Mouse (Mus musculus) intestine, embryonic 16.5 days (tissue): ENCODE data around the gene Fasn. TPM values are rescaled to one million over a fixed set of nuclear protein-coding genes. Genes with fewer than 3 reads are reported as not detected.

Experiments used
- ATAC-seq: fragments of 200-750 bp; cut with Nextera tagmentation; 2 replicates; pipeline ENCODE4 v1.8.0; 2017; ENCODE audit warnings: moderate TSS enrichment, moderate library complexity
- H3K27ac ChIP-seq: fragments of 300-500 bp; sonication (generic); 2 replicates; pipeline ENCODE4 v1.5.1; 2014; ENCODE audit warnings: mild to moderate bottlenecking, low read length
- H3K27me3 ChIP-seq: fragments of 300-500 bp; sonication (generic); replicated peaks from 2 replicates; pipeline ENCODE4 v1.6.1; 2014; ENCODE audit warnings: low read length, control low read depth, mixed read lengths; ENCODE audit not compliant: control insufficient read depth, insufficient read depth
- H3K36me3 ChIP-seq: fragments of 300-500 bp; sonication (generic); 2 replicates; pipeline ENCODE4 v1.6.1; 2014; ENCODE audit warnings: low read length, control low read depth; ENCODE audit not compliant: control insufficient read depth, insufficient read depth
- H3K4me1 ChIP-seq: fragments of 300-500 bp; sonication (generic); 2 replicates; pipeline ENCODE4 v1.6.1; 2014; ENCODE audit warnings: low read length, control low read depth, mixed read lengths; ENCODE audit not compliant: control insufficient read depth, insufficient read depth
- H3K4me2 ChIP-seq: fragments of 300-500 bp; sonication (generic); 2 replicates; pipeline ENCODE4 v1.6.1; 2014; ENCODE audit warnings: low read depth, low read length, control low read depth
- H3K4me3 ChIP-seq: fragments of 300-500 bp; sonication (generic); 2 replicates; pipeline ENCODE4 v1.5.1; 2014; ENCODE audit warnings: mild to moderate bottlenecking, low read length
- H3K9ac ChIP-seq: fragments of 300-500 bp; sonication (generic); 2 replicates; pipeline ENCODE4 v1.6.1; 2014; ENCODE audit warnings: low read depth, low read length
- H3K9me3 ChIP-seq: fragments of 300-500 bp; sonication (generic); 2 replicates; pipeline ENCODE4 v1.6.1; 2016; ENCODE audit warnings: low read length, control low read depth; ENCODE audit not compliant: control insufficient read depth
- WGBS: fragments of 180-500 bp; shearing (Covaris S2); extraction: QIAGEN DNeasy Blood & Tissue Kit; methylation state at CpG from one replicate; pipeline ENCODE4 v1.1.7; 2014; 5-methylcytosine and 5-hydroxymethylcytosine counted together
- polyA plus RNA-seq: library from polyadenylated mRNA; unstranded; fragments of >200 nt; fragmentation: Nextera tagmentation; extraction: Ambion mirVana; gene quantifications from 2 replicates; pipeline ENCODE4 v1.2.1, GENCODE M21; 2015

Fasn gene
- polyA plus RNA-seq, 1 experiment from 2014 or later = 42.0 TPM

DNA sequence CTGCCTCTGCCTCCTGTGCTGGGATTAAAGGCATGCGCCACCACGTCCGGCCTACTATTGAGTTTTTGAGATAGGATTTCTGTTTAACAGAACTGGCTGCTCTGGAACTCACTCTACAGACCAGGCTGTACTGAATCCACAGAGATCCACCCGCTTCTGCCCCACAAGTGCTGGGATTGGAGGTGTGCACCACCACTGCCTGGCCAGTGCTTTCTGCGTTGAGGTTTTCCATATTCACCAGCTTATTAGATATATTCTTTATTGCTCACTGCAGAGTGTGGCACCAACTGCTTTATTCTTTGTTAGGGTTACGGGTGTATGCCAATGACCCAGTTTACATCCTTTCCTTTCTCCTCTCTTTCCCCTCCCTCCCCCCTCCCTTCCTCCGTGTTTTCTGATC is 20.1 kb downstream of the Fasn start:
- Histone ChIP-seq H3K27me3 (no peaks in the 10 kb centered on the region), H3K4me1 (peaks cover 22% of the 10 kb centered on the region), H3K4me2 (no peak overlapping the region), H3K9ac (no peak overlapping the region), H3K27ac (no peak overlapping the region), H3K36me3 (peaks cover 30% of the 10 kb centered on the region), H3K9me3 (no peaks in the 10 kb centered on the region), H3K4me3 (no peak overlapping the region)
- ATAC-seq = no peak
- WGBS = 80% methylated on average over 7 of the region's 7 CpGs

DNA sequence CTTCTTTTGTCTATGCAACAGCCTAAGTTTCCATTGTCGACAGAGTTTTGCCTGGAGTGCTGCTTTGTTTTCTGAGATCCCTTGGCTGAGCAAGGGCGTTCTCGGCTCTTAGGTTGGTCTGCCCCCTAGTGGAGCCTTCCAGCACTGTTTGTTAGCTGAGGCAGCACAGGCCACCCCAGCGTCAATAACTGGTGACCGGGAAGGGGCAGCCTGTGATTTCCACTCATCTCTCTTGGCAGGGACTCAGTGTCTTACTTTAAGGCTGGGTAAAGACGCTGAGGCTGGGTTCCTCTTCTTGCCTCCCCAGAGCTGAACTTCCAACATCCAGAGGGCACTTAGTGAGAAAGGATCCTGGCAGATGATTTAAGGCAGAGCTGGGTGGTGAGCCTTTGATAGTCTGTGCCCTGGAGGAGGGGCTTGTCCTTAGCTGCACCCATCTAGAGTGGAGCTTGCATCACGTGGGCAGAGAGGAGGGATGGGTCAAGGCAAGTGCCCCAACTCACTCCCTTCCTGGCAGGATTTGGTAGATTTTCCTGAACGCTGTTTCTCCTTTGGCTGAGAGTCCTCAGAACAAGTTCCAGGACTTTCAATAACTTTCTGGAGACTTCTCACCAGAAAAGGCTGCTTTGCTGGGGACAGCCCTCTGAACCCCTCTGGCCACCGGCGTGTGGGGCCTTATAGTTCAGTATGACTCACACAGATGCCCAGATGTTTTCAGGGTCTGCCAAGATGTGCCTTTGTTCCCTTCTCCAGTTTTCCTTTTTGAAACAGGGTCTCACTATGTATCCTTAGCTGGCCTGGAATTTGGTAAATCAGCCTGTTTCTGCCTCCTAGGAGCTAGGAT is 24.1 kb downstream of the Fasn start:
- ATAC-seq = peak; percentile 67
- peaks cover 15% of the 10 kb centered on the region for H3K4me1 ChIP-seq
- no peak overlapping the region; the same call in 1 of the 2 replicates for H3K4me2 ChIP-seq
- H3K36me3 ChIP-seq = no peaks in the 10 kb centered on the region
- 13% methylated on average over 10 of the region's 10 CpGs for WGBS
- no peaks in the 10 kb centered on the region for H3K9me3 ChIP-seq
- no peaks in the 10 kb centered on the region for H3K27me3 ChIP-seq
- peak overlapping the region; percentile 24; the same call in 1 of the 2 replicates for H3K27ac ChIP-seq
- H3K9ac ChIP-seq = peak overlapping the region; percentile 52
- H3K4me3 ChIP-seq = no peak overlapping the region

DNA sequence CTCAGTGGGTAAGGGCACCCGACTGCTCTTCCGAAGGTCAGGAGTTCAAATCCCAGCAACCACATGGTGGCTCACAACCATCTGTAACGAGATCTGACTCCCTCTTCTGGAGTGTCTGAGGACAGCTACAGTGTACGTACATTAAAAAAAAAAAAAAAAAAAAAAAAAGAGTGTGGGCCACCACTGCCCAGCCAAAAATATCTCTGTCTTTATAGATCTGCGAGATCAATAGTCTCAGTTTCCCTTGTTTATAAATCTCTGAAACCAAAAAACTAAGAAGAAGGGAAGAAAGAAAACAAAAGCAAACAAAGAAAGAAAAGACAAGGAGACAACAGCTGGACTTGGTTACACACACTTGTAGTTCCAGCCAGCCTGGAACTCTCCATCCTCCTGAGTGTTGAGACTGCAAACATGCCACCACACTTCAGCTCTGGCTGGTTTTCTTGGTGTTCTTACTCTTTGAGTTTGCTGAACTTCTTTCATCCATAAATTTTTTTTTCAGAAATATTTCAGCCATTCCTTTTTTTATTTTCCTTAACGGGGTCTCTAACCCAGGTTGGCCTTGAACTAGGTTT is 24.9 kb downstream of the Fasn start:
- ATAC-seq = no peak
- H3K9me3 ChIP-seq = no peaks in the 10 kb centered on the region
- H3K4me3 ChIP-seq = no peak overlapping the region
- peaks cover 19% of the 10 kb centered on the region for H3K4me1 ChIP-seq
- no peak overlapping the region for H3K9ac ChIP-seq
- no peak overlapping the region for H3K4me2 ChIP-seq
- H3K27me3 ChIP-seq = no peaks in the 10 kb centered on the region
- peaks cover 4% of the 10 kb centered on the region; the same call in 1 of the 2 replicates for H3K36me3 ChIP-seq
- H3K27ac ChIP-seq = no peak overlapping the region
- 69% methylated on average over 6 of the region's 6 CpGs for WGBS

DNA sequence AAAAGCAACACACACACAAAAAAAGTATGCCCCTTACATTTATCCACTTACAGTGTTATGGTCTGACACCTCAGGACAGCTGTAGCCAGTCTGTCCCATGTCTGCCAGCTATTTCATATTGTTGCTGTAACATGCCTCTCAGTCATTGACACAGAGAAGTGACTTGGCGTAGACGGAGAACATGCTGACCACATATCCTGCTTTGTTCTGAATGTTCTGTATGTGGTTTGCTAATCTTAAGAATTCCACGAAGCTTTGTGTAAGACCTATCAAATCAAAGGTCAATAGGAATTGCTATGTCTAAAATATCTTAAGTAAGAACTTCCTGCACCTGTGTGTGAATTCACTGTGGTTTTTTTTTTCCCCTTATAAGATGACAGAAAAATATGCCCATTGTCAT is 26.1 kb downstream of the Fasn start:
- H3K9me3 ChIP-seq = no peaks in the 10 kb centered on the region

DNA sequence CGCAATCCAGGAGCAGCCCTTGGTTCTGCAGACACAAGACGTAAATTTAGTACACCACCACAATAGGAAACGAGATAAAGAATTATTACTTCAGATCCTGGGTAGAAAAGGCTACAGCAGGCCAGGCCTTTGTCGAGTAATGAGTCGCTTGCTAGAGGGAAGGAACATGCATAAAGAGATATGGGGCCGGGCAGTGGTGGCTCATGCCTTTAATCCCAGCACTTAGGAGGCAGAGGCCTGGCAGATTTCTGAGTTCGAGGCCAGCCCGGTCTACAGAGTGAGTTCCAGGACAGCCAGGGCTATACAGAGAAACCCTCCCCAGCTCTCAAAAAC is 27.8 kb downstream of the Fasn start:
- peak overlapping the region; percentile 97 for H3K9ac ChIP-seq

More for the DNA sequence above, 26.1 kb downstream of the Fasn start:
- Histone ChIP-seq H3K4me3 (no peak overlapping the region), H3K4me1 (peaks cover 19% of the 10 kb centered on the region), H3K27me3 (no peaks in the 10 kb centered on the region), H3K27ac (no peak overlapping the region), H3K36me3 (peaks cover 4% of the 10 kb centered on the region; the same call in 1 of the 2 replicates), H3K9ac (no peak overlapping the region), H3K4me2 (no peak overlapping the region)
- 81% methylated on average over 3 of the region's 3 CpGs for WGBS
- no peak for ATAC-seq

DNA sequence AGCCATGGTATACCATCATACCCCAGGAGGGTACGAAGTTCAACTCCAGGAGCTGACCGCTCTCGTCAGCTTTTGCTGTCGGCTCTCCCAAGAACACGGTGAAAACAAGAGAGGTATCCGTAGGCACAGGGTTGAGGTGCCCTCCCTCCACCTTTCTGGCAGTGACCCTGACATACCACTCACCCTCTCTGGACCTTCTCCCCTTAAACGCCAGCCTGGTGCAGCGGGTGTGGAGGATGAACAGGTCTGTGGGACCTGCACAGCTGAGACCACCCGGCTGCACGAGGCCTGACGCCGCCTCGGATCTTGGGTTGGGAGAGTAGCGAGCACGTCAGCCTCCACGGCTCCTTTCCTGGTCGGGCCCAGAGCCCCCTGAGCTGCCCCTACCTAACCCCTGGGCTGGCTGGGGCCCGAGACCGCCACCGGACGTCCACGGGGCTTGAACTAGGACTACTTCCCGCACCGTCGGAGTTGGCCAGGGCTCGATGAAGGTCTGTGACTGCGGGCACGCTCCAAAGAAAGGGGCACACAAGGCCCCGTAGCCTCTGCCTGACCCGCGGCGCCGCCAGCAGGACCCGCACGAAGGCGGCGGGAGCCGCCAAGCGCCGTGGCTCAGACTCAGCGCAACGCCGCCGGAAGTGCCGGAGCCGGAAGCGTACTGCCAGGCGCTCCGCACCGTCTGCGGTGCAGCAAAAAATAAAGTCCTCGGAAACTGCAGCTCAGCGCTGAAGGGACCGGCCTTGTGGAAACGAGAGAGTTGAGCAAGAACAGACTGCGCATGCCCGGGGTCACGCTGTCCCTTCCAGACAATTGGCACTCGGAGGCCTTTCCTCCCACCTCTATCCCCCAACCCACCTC is 28.4 kb downstream of the Fasn start, which contains the start of gene Dus1l:
Dus1l (minus strand) TSS at position 648 of the 858 bp plus-strand sequence.
- peak; percentile 89 for ATAC-seq
- Histone ChIP-seq H3K4me2 (peak within 1 kb of the TSS; percentile 95), H3K4me1 (peaks cover 19% of the 10 kb centered on the region), H3K27ac (peak within 1 kb of the TSS; percentile 74), H3K36me3 (peaks cover 12% of the 10 kb centered on the region; the same call in 1 of the 2 replicates), H3K9me3 (no peaks in the 10 kb centered on the region), H3K9ac (peak within 1 kb of the TSS; percentile 97), H3K27me3 (no peaks in the 10 kb centered on the region), H3K4me3 (peak within 1 kb of the TSS; percentile 97)
- 1% methylated on average over 59 of the region's 59 CpGs for WGBS

More for the DNA sequence above, 27.8 kb downstream of the Fasn start:
- no peaks in the 10 kb centered on the region for H3K9me3 ChIP-seq
- no peaks in the 10 kb centered on the region for H3K27me3 ChIP-seq
- peak overlapping the region; percentile 46 for H3K4me2 ChIP-seq
- H3K27ac ChIP-seq = peak overlapping the region; percentile 74
- ATAC-seq = peak; percentile 40
- 29% methylated on average over 8 of the region's 8 CpGs for WGBS
- H3K36me3 ChIP-seq = peaks cover 12% of the 10 kb centered on the region; the same call in 1 of the 2 replicates
- peaks cover 19% of the 10 kb centered on the region for H3K4me1 ChIP-seq
- peak overlapping the region; percentile 97; the same call in 1 of the 2 replicates for H3K4me3 ChIP-seq

DNA sequence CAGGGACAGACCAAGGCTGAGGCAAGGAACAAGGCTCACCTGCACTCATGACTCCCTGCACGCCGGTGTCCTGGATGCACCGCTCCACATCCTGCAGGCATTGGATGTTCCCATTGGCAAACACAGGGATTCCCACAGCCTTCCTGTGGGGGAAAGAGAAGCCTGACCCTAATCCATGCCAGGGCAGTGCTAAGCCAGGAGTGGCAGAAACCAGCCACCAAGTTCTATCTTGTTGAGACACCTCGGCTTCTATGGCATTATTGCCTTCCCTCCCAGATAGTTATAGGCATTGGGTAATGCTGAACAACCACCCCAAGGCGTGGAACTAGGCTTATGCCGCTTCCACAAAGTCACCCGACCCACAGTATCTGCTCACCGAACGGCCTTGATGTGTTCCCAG is 31.7 kb downstream of the Fasn start:
- no peak overlapping the region for H3K27ac ChIP-seq
- peaks cover 10% of the 10 kb centered on the region for H3K4me1 ChIP-seq
- H3K4me3 ChIP-seq = no peak overlapping the region
- H3K9me3 ChIP-seq = no peaks in the 10 kb centered on the region
- H3K27me3 ChIP-seq = no peaks in the 10 kb centered on the region
- H3K9ac ChIP-seq = no peak overlapping the region
- WGBS = 92% methylated on average over 9 of the region's 9 CpGs
- peaks cover 19% of the 10 kb centered on the region for H3K36me3 ChIP-seq
- ATAC-seq = no peak
- H3K4me2 ChIP-seq = no peak overlapping the region

DNA sequence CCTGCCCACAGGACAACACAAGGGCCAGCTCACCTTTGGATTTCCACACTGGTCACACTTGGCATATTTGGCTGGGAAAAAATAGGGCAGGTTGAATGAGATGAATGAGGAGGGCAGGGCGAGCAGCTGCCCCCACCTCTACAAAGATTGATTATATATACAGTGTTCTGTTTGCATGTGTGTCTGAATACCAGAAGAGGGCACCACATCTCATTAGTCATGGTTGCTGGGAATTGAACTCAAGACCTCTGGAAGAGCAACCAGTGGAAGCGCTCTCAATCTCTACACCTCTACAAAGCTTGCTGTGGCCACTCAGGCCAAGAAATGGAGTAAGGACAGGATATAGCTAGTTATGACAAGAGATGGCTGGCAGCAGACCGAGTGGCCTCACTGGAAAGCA is 34.5 kb downstream of the Fasn start:
- WGBS = 85% methylated on average over 3 of the region's 3 CpGs

DNA sequence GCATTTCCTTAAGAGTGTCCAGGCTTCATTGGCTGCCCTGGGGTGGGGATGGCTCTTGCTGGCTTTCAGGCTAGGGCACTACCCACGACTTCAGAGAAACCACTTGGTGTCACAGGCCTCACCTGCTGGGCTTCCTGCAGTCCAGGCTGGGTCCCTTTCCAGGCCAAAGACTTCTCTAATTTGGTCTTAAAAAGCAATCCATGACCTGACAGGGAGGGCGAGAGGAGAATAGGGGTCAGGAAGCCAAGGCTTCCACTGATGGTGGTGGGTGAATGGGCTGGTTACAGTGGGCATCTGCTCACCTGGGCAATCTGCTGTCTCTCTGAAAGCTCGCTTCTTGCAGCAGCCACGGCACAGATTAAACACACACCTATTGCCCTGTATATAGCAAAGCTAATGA is 35.0 kb downstream of the Fasn start:
- peaks cover 19% of the 10 kb centered on the region for H3K36me3 ChIP-seq
- H3K4me3 ChIP-seq = no peak overlapping the region
- no peak overlapping the region for H3K27ac ChIP-seq
- WGBS = 91% methylated on average over 4 of the region's 4 CpGs
- H3K4me1 ChIP-seq = peaks cover 8% of the 10 kb centered on the region
- no peak overlapping the region for H3K9ac ChIP-seq
- H3K27me3 ChIP-seq = no peaks in the 10 kb centered on the region
- no peak overlapping the region for H3K4me2 ChIP-seq
- ATAC-seq = no peak
- H3K9me3 ChIP-seq = no peaks in the 10 kb centered on the region

More for the DNA sequence above, 34.5 kb downstream of the Fasn start:
- Histone ChIP-seq H3K4me2 (no peak overlapping the region), H3K4me1 (peaks cover 10% of the 10 kb centered on the region), H3K27ac (no peak overlapping the region), H3K4me3 (no peak overlapping the region), H3K9ac (no peak overlapping the region), H3K36me3 (peaks cover 22% of the 10 kb centered on the region), H3K9me3 (no peaks in the 10 kb centered on the region), H3K27me3 (no peaks in the 10 kb centered on the region)
- ATAC-seq = no peak
